Mouse (Mus musculus) gastrocnemius, postnatal 36 days (tissue): ENCODE data around the gene Ccm2. TPM values are rescaled to one million over a fixed set of nuclear protein-coding genes. Genes with fewer than 3 reads are reported as not detected.
A peak's percentile ranks its signal among the peaks of the same experiment; 100 is the strongest.

Experiments used
- DNase-seq, 2 experiments: peaks; one replicate each; pipeline ENCODE4 v3.0.0; 2022
- intact Hi-C: fragments of 180-260 bp; cut with DNase I; formaldehyde crosslinking; loops from one replicate; pipeline ENCODE4 v1.15.1; 2025
- total RNA-seq, 2 experiments: library from RNA; stranded (reverse); gene quantifications; 2 replicates each; pipeline ENCODE4 v1.2.3; 2021

Gene Ccm2
- total RNA-seq, 2 experiments from 2014 or later = 24.4 to 26.6 TPM

GRCm38 (mm10) chr11:6601649-6602480, 55.2 kb downstream of the Ccm2 start:
- intact Hi-C loops = no loop called here
- no peak for DNase-seq

- no peak for DNase-seq
- intact Hi-C loops = no loop called here
Measured at GRCm38 (mm10) chr11:6602662-6603061, 56.0 kb downstream of the Ccm2 start.

GRCm38 (mm10) chr11:6603224-6603623, 56.5 kb downstream of the Ccm2 start:
- DNase-seq = no peak
- intact Hi-C loops = no loop called here

- no peak for DNase-seq
- intact Hi-C loops = no loop called here
Measured at GRCm38 (mm10) chr11:6603887-6604603, 57.4 kb downstream of the Ccm2 start.

- intact Hi-C loops = no loop called here
Measured at GRCm38 (mm10) chr11:6604604-6604936, 57.9 kb downstream of the Ccm2 start.

GRCm38 (mm10) chr11:6605021-6605481, 58.4 kb downstream of the Ccm2 start:
- intact Hi-C loops = no loop called here
- no peak for DNase-seq

More at GRCm38 (mm10) chr11:6604604-6604936, 57.9 kb downstream of the Ccm2 start:
- no peak for DNase-seq

- DNase-seq = no peak
Measured at GRCm38 (mm10) chr11:6605491-6606399, 59.1 kb downstream of the Ccm2 start, which contains the start of gene Nacad. Nacad (minus strand) TSS chr11:6606053.

GRCm38 (mm10) chr11:6615250-6616205, 68.8 kb downstream of the Ccm2 start:
- intact Hi-C loops = no loop called here
- DNase-seq = no peak

More at GRCm38 (mm10) chr11:6605491-6606399, 59.1 kb downstream of the Ccm2 start, which contains the start of gene Nacad:
- intact Hi-C loops = no loop called here

GRCm38 (mm10) chr11:6623704-6624103, 77.0 kb downstream of the Ccm2 start:
- DNase-seq = no peak
- intact Hi-C loops = loop anchor here (5.0 kb wide), 1 partner anchor 66 kb away; no protein-coding TSS in a partner anchor

- intact Hi-C loops = loop anchor here (5.0 kb wide), 1 partner anchor 68 kb away; no protein-coding TSS in a partner anchor
- no peak for DNase-seq
Measured at GRCm38 (mm10) chr11:6624619-6625382, 78.1 kb downstream of the Ccm2 start.

GRCm38 (mm10) chr11:6625478-6626387, 79.0 kb downstream of the Ccm2 start, which contains the start of gene Tbrg4:
Tbrg4 (minus strand) TSS chr11:6626067.
- DNase-seq = peak; percentile 88 to 92
- intact Hi-C loops = no loop called here

- no peak for DNase-seq
- intact Hi-C loops = no loop called here
Measured at GRCm38 (mm10) chr11:6626388-6626772, 79.7 kb downstream of the Ccm2 start.

GRCm38 (mm10) chr11:6627731-6628130, 81.0 kb downstream of the Ccm2 start:
- intact Hi-C loops = no loop called here
- no peak for DNase-seq

- no peak for DNase-seq
Measured at GRCm38 (mm10) chr11:6628568-6628967, 81.9 kb downstream of the Ccm2 start.

GRCm38 (mm10) chr11:6629655-6630054, 83.0 kb downstream of the Ccm2 start:
- DNase-seq = no peak
- intact Hi-C loops = loop anchor here (5.0 kb wide), 1 partner anchor 167 kb away; no protein-coding TSS in a partner anchor

More at GRCm38 (mm10) chr11:6628568-6628967, 81.9 kb downstream of the Ccm2 start:
- intact Hi-C loops = no loop called here

- no peak for DNase-seq
- intact Hi-C loops = no loop called here
Measured at GRCm38 (mm10) chr11:6636150-6636549, 89.5 kb downstream of the Ccm2 start.

GRCm38 (mm10) chr11:6638537-6638936, 91.8 kb downstream of the Ccm2 start, which contains the start of gene Wap:
Wap (minus strand) TSS chr11:6638637.
- DNase-seq = no peak
- intact Hi-C loops = no loop called here
